Mouse (Mus musculus): Measurements from ENCODE around the gene Gm960. TPM values are rescaled to one million over a fixed set of nuclear protein-coding genes. Genes with fewer than 3 reads are reported as not detected.
A peak's percentile ranks its signal among the peaks of the same experiment; 100 is the strongest.
"Not testable (repeated sequence)": the region's sequence is repeated elsewhere in the genome, so short reads cannot be mapped to it uniquely, and the experiment has no call there.

The Gm960 gene
- polyA plus RNA-seq, 1 experiment = 2.1 TPM

GRCm38 (mm10) chr19:4593792-4594522 lies 104.5 kb downstream of the Gm960 start:
- 37% methylated on average over 7 of the region's 7 CpGs for WGBS
- no peaks in the 10 kb centered on the region for H3K27me3 ChIP-seq (ENCODE audit: control insufficient read depth, insufficient read depth, low read length)
- H3K4me1 ChIP-seq (ENCODE audit: control insufficient read depth, insufficient read depth, insufficient read length, low read length) = peaks cover 7% of the 10 kb centered on the region
- no peaks in the 10 kb centered on the region for H3K36me3 ChIP-seq (ENCODE audit: control insufficient read depth, insufficient read depth, low read length)
- TF ChIP-seq POLR2A (IDR thresholded peaks at IDR 0.05; ENCODE audit: low read depth, low read length) (no peak), CTCF (IDR thresholded peaks at IDR 0.05; ENCODE audit: extremely low read depth, insufficient read length, insufficient replicate concordance, low read depth, low read length) (no peak)
- H3K4me3 ChIP-seq (ENCODE audit: low read depth, low read length) = no peak overlapping the region
- peak overlapping the region; percentile 56; the same call in 1 of the 2 replicates for H3K27ac ChIP-seq (ENCODE audit: insufficient read depth, low read depth, low read length)

GRCm38 (mm10) chr19:4590025-4590424 lies 108.4 kb downstream of the Gm960 start:
- TF ChIP-seq POLR2A (IDR thresholded peaks at IDR 0.05; ENCODE audit: low read depth, low read length) (no peak), CTCF (IDR thresholded peaks at IDR 0.05; ENCODE audit: extremely low read depth, insufficient read length, insufficient replicate concordance, low read depth, low read length) (no peak)
- H3K27ac ChIP-seq (ENCODE audit: insufficient read depth, low read depth, low read length) = 0 out of 2 replicates have a peak overlapping the region, but pooled peaks have one; percentile 16
- H3K4me1 ChIP-seq (ENCODE audit: control insufficient read depth, insufficient read depth, insufficient read length, low read length) = peaks cover 4% of the 10 kb centered on the region
- no peaks in the 10 kb centered on the region for H3K27me3 ChIP-seq (ENCODE audit: control insufficient read depth, insufficient read depth, low read length)
- no peaks in the 10 kb centered on the region for H3K36me3 ChIP-seq (ENCODE audit: control insufficient read depth, insufficient read depth, low read length)
- H3K4me3 ChIP-seq (ENCODE audit: low read depth, low read length) = no peak overlapping the region
- 33% methylated on average over 3 of the region's 3 CpGs for WGBS

- H3K27me3 ChIP-seq (ENCODE audit: control insufficient read depth, insufficient read depth, low read length) = no peaks in the 10 kb centered on the region
- 71% methylated on average over 1 of the region's 1 CpGs for WGBS
- H3K36me3 ChIP-seq (ENCODE audit: control insufficient read depth, insufficient read depth, low read length) = no peaks in the 10 kb centered on the region
- no peak for TF ChIP-seq POLR2A (IDR thresholded peaks at IDR 0.05; ENCODE audit: low read depth, low read length)
- TF ChIP-seq CTCF (IDR thresholded peaks at IDR 0.05; ENCODE audit: extremely low read depth, insufficient read length, insufficient replicate concordance, low read depth, low read length) = peak; percentile 39; the same call in 1 of the 2 replicates
- H3K4me1 ChIP-seq (ENCODE audit: control insufficient read depth, insufficient read depth, insufficient read length, low read length) = peaks cover 1% of the 10 kb centered on the region
- H3K27ac ChIP-seq (ENCODE audit: insufficient read depth, low read depth, low read length) = no peak overlapping the region
- H3K4me3 ChIP-seq (ENCODE audit: low read depth, low read length) = no peak overlapping the region
These were observed 109.4 kb downstream of the Gm960 start for GRCm38 (mm10) chr19:4589081-4589480.

- H3K4me1 ChIP-seq (ENCODE audit: control insufficient read depth, insufficient read depth, insufficient read length, low read length) = no peaks in the 10 kb centered on the region; the same call in 1 of the 2 replicates
- 53% methylated on average over 3 of the region's 3 CpGs for WGBS
- TF ChIP-seq CTCF (IDR thresholded peaks at IDR 0.05; ENCODE audit: extremely low read depth, insufficient read length, insufficient replicate concordance, low read depth, low read length) (no peak), POLR2A (IDR thresholded peaks at IDR 0.05; ENCODE audit: low read depth, low read length) (no peak)
- no peaks in the 10 kb centered on the region for H3K36me3 ChIP-seq (ENCODE audit: control insufficient read depth, insufficient read depth, low read length)
- no peak overlapping the region for H3K27ac ChIP-seq (ENCODE audit: insufficient read depth, low read depth, low read length)
- no peak overlapping the region for H3K4me3 ChIP-seq (ENCODE audit: low read depth, low read length)
- no peaks in the 10 kb centered on the region for H3K27me3 ChIP-seq (ENCODE audit: control insufficient read depth, insufficient read depth, low read length)
These were observed 110.0 kb downstream of the Gm960 start for GRCm38 (mm10) chr19:4588430-4588829.

- Histone ChIP-seq H3K36me3 (ENCODE audit: control insufficient read depth, insufficient read depth, low read length) (no peaks in the 10 kb centered on the region), H3K4me1 (ENCODE audit: control insufficient read depth, insufficient read depth, insufficient read length, low read length) (no peaks in the 10 kb centered on the region), H3K27ac (ENCODE audit: insufficient read depth, low read depth, low read length) (no peak overlapping the region), H3K4me3 (ENCODE audit: low read depth, low read length) (no peak overlapping the region), H3K27me3 (ENCODE audit: control insufficient read depth, insufficient read depth, low read length) (no peaks in the 10 kb centered on the region)
- TF ChIP-seq CTCF (IDR thresholded peaks at IDR 0.05; ENCODE audit: extremely low read depth, insufficient read length, insufficient replicate concordance, low read depth, low read length) = no peak
- no peak for TF ChIP-seq POLR2A (IDR thresholded peaks at IDR 0.05; ENCODE audit: low read depth, low read length)
- 62% methylated on average over 2 of the region's 2 CpGs for WGBS
These were observed 111.0 kb downstream of the Gm960 start for GRCm38 (mm10) chr19:4587426-4587825.

- not testable (repeated sequence) for H3K4me1 ChIP-seq (ENCODE audit: control insufficient read depth, insufficient read depth, insufficient read length, low read length); H3K27ac ChIP-seq (ENCODE audit: insufficient read depth, low read depth, low read length); H3K27me3 ChIP-seq (ENCODE audit: control insufficient read depth, insufficient read depth, low read length); H3K36me3 ChIP-seq (ENCODE audit: control insufficient read depth, insufficient read depth, low read length); H3K4me3 ChIP-seq (ENCODE audit: low read depth, low read length)
These were observed 111.7 kb downstream of the Gm960 start for GRCm38 (mm10) chr19:4586783-4587182.

- WGBS = 56% methylated on average over 2 of the region's 2 CpGs
- TF ChIP-seq POLR2A (IDR thresholded peaks at IDR 0.05; ENCODE audit: low read depth, low read length) = no peak
- no peak for TF ChIP-seq CTCF (IDR thresholded peaks at IDR 0.05; ENCODE audit: extremely low read depth, insufficient read length, insufficient replicate concordance, low read depth, low read length)
These were observed 114.6 kb downstream of the Gm960 start for GRCm38 (mm10) chr19:4583856-4584255.

More at GRCm38 (mm10) chr19:4583856-4584255, 114.6 kb downstream of the Gm960 start:
- no peak overlapping the region for H3K27ac ChIP-seq (ENCODE audit: insufficient read depth, low read depth, low read length)
- H3K4me3 ChIP-seq (ENCODE audit: low read depth, low read length) = no peak overlapping the region
- no peaks in the 10 kb centered on the region for H3K36me3 ChIP-seq (ENCODE audit: control insufficient read depth, insufficient read depth, low read length)
- no peaks in the 10 kb centered on the region for H3K27me3 ChIP-seq (ENCODE audit: control insufficient read depth, insufficient read depth, low read length)
- no peaks in the 10 kb centered on the region for H3K4me1 ChIP-seq (ENCODE audit: control insufficient read depth, insufficient read depth, insufficient read length, low read length)
